Mouse (Mus musculus) lung, adult 2 months (tissue): ENCODE measurements at regions not wholly inside any gene's neighbourhood (a gene's known extent, or its start where the extent isn't known, plus 50 kb on each side); places are given as distances from the start of the nearest gene placed in this dataset.

Source experiments
- CTCF ChIP-seq: fragments of 200-500 bp; IDR thresholded peaks from 2 replicates; pipeline ENCODE4 v1.5.1; 2011; ENCODE audit warnings: mild to moderate bottlenecking, low read length, control low read depth; ENCODE audit not compliant: insufficient read depth
- POLR2A ChIP-seq: fragments of 200-500 bp; IDR thresholded peaks from 2 replicates; pipeline ENCODE4 v1.6.1; 2011; ENCODE audit warnings: low read depth, mild to moderate bottlenecking, control low read depth, low read length, borderline replicate concordance; ENCODE audit errors: extremely low read depth

DNA sequence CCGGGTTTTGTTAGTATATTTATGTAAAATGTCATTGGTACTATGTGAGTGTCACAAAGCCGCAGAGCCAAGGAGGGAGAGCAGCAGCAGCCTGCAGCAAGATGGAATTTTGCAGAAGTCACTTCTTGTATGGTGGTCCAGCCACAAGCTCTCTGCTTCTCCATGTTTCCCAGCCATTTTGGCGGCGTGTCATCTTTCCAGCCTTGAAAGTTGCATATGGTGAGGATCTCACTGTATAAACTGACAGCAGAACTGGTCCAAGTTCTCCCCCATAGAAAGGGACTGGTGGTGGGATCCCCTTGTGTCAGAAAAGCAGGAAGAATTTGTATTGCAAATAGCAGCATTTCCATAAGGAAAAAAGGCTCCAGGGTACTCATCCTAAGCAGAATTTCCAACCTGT lies 249.7 kb upstream of the Acvr2a start:
- TF ChIP-seq CTCF (no peak), POLR2A (no peak)
